Mouse (Mus musculus) lung, adult 2 months (tissue): ENCODE data around the gene Cep135. TPM values are rescaled to one million over a fixed set of nuclear protein-coding genes. Genes with fewer than 3 reads are reported as not detected.

ENCODE experiments used
- DNase-seq: peaks from one replicate; pipeline ENCODE4 v3.0.0; 2022
- H3K4me1 ChIP-seq: fragments of 200-500 bp; 2 replicates; pipeline ENCODE4 v1.6.1; 2011; ENCODE audit warnings: low read length; ENCODE audit not compliant: control insufficient read depth, insufficient read depth
- H3K4me3 ChIP-seq: fragments of 200-500 bp; replicated peaks from 2 replicates; pipeline ENCODE3; 2011; ENCODE audit warnings: low read depth, mild to moderate bottlenecking, control low read depth, low read length; ENCODE audit errors: extremely low read depth
- CTCF ChIP-seq: fragments of 200-500 bp; IDR thresholded peaks from 2 replicates; pipeline ENCODE4 v1.5.1; 2011; ENCODE audit warnings: mild to moderate bottlenecking, low read length, control low read depth; ENCODE audit not compliant: insufficient read depth
- POLR2A ChIP-seq: fragments of 200-500 bp; IDR thresholded peaks from 2 replicates; pipeline ENCODE4 v1.6.1; 2011; ENCODE audit warnings: low read depth, mild to moderate bottlenecking, control low read depth, low read length, borderline replicate concordance; ENCODE audit errors: extremely low read depth
- WGBS: fragments of 180-500 bp; shearing (Covaris S2); methylation state at CpG from one replicate; pipeline ENCODE4 v1.1.7; 2018; 5-methylcytosine and 5-hydroxymethylcytosine counted together
- polyA plus RNA-seq: library from polyadenylated mRNA; depleted of rRNA; stranded (reverse); fragments of >200 nt; gene quantifications from 2 replicates; pipeline ENCODE4 v1.2.3, GENCODE M21; 2012

The Cep135 gene
- polyA plus RNA-seq, 1 experiment, result 1.8 TPM

DNA sequence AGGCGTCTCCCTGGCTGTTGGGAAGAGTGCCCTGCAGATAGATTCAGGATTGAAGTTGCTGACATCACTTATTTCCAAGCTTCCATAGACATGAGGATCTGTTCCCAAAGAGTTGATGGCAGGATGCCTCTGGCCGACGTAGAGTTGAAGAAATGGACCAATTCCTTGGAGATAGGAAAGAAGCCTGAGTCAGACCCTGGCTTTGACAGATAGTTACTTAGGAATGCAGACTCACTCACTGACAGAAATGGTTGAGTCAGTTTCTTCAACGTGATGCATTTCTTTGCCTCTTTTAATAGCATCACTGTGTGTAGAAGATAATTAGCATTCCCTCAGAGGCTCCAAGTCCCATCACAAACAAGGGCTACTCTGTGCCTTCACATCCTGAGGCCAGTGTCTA lies 53.6 kb downstream of the Cep135 start:
- Histone ChIP-seq H3K4me1 (no peaks in the 10 kb centered on the region), H3K4me3 (no peak overlapping the region)
- WGBS, result 92% methylated on average over 4 of the region's 4 CpGs
- no peak for DNase-seq
- TF ChIP-seq POLR2A (no peak), CTCF (no peak)

DNA sequence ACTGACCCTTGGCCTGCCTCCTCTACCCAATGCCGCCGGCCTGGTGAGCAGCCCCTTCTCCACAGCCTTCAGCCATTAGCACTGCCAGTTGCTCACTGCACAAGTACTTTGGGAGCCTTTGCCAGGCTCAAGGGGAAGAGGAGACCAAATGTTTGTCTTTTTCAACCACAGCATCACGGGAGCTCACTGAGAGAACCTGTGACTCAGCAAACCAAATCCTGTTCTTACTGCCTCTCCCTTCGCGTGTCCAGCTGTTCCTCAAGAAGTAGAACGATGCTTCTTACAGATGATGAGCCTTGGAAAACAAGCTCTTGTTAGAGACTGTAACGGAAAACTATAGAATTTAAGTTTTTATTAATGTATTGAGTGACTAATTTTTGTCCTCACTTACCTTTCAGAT lies 55.7 kb downstream of the Cep135 start:
- TF ChIP-seq POLR2A (no peak), CTCF (no peak)
- Histone ChIP-seq H3K4me3 (no peak overlapping the region), H3K4me1 (no peaks in the 10 kb centered on the region)
- no peak for DNase-seq
- 90% methylated on average over 7 of the region's 7 CpGs for WGBS

DNA sequence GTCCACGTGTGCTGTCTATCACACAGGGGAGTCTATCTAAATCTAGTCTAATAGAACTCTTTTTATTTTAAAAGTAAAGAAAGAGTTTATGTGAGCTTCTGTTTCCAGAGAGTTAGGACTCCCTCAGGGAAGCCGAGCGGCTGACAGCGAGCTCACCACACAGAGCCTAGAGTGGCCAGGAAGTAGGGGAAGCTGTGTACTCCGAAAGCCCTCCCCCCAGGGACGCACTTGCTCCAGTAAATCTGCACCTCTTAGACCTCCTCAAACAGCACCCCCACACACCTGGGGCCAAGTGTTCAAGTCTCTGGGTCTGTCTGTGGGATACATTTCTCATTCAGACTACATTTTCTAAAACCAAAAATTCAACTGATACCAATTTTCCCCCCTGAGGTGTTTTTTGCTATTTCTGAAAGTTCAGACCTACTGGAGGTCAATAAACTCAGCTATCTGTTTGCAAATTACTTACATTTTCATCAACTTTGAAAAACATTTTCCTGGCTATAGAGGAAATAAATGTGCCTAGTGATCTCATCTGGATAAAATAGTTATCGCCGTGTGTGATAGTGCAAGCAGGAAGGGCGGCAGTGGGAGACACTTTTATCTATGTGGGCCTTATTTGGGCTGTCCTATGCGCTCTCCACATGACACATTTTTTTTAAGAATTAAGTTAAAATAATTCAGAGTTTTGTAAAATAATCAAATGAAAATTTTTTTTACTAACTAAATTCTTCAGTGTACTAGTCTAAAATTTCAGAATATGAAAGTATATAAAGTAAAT lies 56.8 kb downstream of the Cep135 start:
- WGBS, result 88% methylated on average over 10 of the region's 10 CpGs
- no peak for DNase-seq
- H3K4me3 ChIP-seq, result no peak overlapping the region
- no peaks in the 10 kb centered on the region for H3K4me1 ChIP-seq
- TF ChIP-seq CTCF (no peak), POLR2A (no peak)

DNA sequence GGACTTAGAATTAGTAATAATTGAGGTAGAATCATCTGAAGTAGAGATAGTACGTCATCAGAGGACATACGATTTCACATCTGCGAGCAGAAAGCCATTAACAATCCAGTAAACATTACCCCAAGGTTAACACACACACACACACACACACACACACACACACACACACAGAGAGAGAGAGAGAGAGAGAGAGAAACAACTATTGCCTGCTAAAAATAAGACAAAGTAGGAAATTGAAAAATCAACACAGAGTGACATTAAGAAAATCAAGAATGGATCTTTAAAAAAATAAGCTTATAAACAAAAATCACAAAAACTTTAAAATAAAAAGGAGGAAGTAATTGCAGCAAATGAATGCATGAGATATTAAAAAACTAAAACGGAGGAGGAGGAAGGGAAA lies 61.4 kb downstream of the Cep135 start:
- no peaks in the 10 kb centered on the region for H3K4me1 ChIP-seq
- no peak overlapping the region for H3K4me3 ChIP-seq
- WGBS, result 44% methylated on average over 4 of the region's 4 CpGs
- TF ChIP-seq POLR2A, result no peak
- no peak for TF ChIP-seq CTCF
- DNase-seq, result no peak

DNA sequence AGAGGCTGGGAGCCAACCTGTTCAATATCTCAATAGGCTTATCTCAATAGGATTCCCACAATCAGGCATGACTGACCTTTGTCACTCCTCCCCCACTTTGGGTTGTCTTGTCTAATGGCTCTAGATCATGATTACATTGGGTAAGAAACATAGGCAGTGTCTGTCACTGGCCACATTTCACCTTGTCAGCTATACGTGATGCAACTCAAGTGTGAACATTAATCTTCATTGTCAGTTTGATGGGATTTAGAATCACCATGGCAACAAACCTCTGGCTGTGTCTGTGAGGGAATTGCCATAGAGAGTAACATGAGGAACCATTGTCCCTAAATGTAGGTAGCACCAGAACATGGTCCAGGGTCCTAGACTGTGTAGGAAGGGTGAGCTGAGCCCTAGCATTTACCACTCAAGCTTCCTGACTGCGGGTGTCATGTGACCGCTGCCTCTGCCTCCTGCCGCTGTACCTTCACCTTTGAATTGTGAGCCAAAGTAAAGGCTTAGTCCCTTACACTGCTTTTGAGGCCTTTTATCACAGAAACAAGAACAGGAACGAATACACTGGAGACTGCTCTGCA lies 62.7 kb downstream of the Cep135 start:
- no peaks in the 10 kb centered on the region for H3K4me1 ChIP-seq
- no peak for TF ChIP-seq CTCF
- TF ChIP-seq POLR2A, result no peak
- DNase-seq, result no peak
- 73% methylated on average over 5 of the region's 5 CpGs for WGBS
- H3K4me3 ChIP-seq, result no peak overlapping the region

DNA sequence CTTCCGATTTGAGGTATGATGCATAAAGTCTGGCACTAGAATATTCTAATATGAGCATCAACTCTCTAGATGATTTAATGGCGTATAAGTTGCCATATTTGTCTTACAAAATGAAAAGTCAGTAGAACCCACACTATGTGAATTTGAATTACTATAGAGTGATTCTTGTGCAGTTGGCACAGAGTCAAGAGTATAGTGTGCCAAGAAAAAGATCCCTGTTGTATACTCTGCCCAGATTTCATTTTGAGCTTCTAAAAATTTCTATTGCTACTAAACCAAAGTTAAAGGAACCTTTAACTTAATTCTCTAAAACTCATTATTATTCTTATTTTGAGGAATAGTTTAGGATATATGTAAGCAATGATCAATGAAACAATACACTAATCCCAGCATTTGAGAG lies 67.7 kb downstream of the Cep135 start, which contains the start of gene C530008M17Rik:
TSS of gene C530008M17Rik (plus strand) at position 301 of the 400 bp plus-strand sequence.
- DNase-seq, result no peak
- WGBS, result 84% methylated on average over 2 of the region's 2 CpGs
- peak within 1 kb of the TSS; percentile 42 for H3K4me3 ChIP-seq
- TF ChIP-seq POLR2A (no peak), CTCF (no peak)
- H3K4me1 ChIP-seq, result no peaks in the 10 kb centered on the region

DNA sequence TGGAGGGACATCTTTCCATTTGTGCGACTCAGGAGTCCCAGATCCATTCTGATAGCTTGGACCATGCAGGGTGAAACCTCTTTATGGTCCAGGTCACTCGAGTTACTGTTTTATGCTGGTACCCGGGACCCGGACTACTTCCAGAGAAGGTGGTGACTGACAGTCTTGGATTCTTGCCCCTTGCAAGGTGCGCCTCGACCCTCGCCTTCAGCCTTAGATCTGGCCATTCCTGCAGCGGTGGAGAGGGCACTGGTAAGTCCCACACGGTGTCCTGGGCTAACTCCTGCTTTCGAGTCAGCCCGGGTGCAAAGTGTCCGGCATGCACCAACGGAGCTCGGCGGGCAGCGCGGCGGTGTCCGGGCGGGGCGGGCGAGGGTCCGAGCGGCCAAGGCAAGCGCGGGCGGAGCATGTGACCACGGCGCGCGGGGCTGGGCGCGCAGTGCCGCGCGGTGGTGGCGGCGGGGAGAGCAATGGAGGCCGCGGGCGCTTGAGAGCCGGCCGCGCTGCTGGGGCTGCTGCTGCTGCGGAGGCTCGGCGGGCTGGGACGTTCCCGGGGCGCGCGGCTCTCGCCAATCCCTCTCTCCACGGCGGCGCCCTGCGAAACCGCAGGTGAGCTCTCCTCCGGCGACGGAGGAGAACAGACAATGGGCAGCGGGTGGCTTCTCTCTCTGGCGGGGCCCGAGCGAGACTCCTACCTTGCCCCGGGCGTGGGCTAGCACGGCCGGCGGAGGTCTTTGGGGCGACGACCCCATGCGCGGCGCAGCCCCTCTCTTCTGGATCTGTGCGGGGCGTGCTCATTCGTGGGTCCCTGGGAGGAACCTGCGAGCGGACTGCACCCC lies 69.0 kb downstream of the Cep135 start:
- Histone ChIP-seq H3K4me1 (no peaks in the 10 kb centered on the region), H3K4me3 (peak overlapping the region; percentile 42)
- peak; percentile 19 for DNase-seq
- 1% methylated on average over 80 of the region's 80 CpGs for WGBS
- TF ChIP-seq CTCF, result no peak
- TF ChIP-seq POLR2A, result no peak

DNA sequence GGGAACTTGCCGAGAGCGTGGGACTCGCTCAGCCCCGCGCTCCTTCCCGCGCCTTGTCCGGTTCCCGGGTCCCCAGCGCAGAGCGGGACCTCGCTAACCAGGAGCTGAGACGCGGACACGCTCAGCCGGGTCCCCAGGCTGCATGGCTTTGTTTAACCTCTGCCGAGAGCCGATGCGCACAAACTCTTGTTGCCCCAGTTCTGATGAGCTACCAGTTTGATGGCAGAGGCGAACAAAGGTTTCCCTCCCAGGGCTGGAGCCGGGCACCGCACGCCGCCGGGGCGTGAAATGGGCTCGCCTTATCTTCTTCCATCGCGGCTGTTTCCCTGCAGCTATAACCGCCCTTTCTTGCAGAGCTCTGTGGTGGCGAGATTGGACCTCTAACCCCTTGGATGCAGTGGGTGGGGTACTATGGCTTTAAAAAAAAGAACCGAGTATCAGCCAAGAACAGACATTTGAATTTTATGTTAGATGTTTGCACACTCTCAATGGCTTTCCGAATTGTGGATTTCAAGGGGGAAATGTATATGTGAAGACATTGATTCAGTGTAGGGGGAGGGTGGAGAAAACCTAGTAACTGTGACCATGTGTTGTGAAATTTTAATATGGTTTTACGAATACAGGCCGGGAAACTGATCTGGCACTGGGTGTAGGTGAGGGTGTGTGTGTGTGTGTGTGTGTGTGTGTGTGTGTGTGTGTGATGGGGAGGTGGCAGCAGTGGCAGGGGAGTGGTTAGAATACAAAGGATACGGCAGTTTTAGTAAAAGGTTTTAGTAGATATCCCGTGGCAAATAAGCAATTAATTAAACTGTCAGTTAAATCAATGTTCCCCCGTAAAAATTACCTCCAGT lies 69.8 kb downstream of the Cep135 start:
- no peak for TF ChIP-seq CTCF
- no peak for TF ChIP-seq POLR2A
- H3K4me3 ChIP-seq, result peak overlapping the region; percentile 17
- no peaks in the 10 kb centered on the region for H3K4me1 ChIP-seq
- 4% methylated on average over 38 of the region's 38 CpGs for WGBS
- DNase-seq, result peak; percentile 9
